Mouse (Mus musculus) Patski (cell line): ENCODE results near the gene Ahdc1. TPM values are rescaled to one million over a fixed set of nuclear protein-coding genes. Genes with fewer than 3 reads are reported as not detected.
A peak's percentile ranks its signal among the peaks of the same experiment; 100 is the strongest.

Experiments
- ATAC-seq: fragments of 100-300 bp; one replicate; pipeline ENCODE4 v1.8.0; 2021
- CTCF ChIA-PET: fragments of 350-600 bp; sonication (Branson Sonifier 250); formaldehyde crosslinking; loops from one replicate; lab custom pipeline; 2022; ENCODE audit warnings: inconsistent platforms; lab: Charles Lee
- POLR2A ChIA-PET: fragments of 350-600 bp; sonication (Branson Sonifier 250); formaldehyde crosslinking; loops from one replicate; lab custom pipeline; 2022; ENCODE audit warnings: antibody characterized with exemption, inconsistent platforms; lab: Charles Lee
- DNase-seq: peaks from one replicate; pipeline ENCODE4 v3.0.0-alpha.2; 2011; ENCODE audit warnings: low read depth, low spot score
- H3K27me3 ChIP-seq: fragments of 371-371 bp; one replicate; pipeline ENCODE4 v1.5.1; 2021
- CTCF ChIP-seq: fragments of 100-300 bp; IDR thresholded peaks from one replicate; pipeline ENCODE4 v1.5.1; 2021
- in situ Hi-C: fragments of 300-500 bp; cut with MboI; formaldehyde crosslinking; loops from 3 replicates; pipeline ENCODE4 v1.11.1; 2018; ENCODE audit warnings: low pct_unique_long_range_greater_than_20kb, mixed read lengths
- polyA plus RNA-seq: library from polyadenylated mRNA; unstranded; gene quantifications from one replicate; pipeline ENCODE4 v1.2.3, GENCODE M21; 2021

The Ahdc1 gene
- polyA plus RNA-seq, 1 experiment from 2014 or later = 25.6 TPM

GRCm38 (mm10) chr4:133070821-133071372, 59.8 kb downstream of the Ahdc1 start:
- in situ Hi-C loops = loop anchor here (5.0 kb wide), 1 partner anchor 56 kb away; no protein-coding TSS in a partner anchor
- no peaks in the 10 kb centered on the region for H3K27me3 ChIP-seq
- DNase-seq (peak; percentile 80), ATAC-seq (peak; percentile 52)
- no peak for TF ChIP-seq CTCF
- POLR2A ChIA-PET = interaction anchor here (0.6 to 1.6 kb wide), 2 partner anchors 57 to 289 kb away, joined by 4 read pairs; no protein-coding TSS in a partner anchor
- CTCF ChIA-PET = no interaction called here

- in situ Hi-C loops = loop anchor here (5.0 kb wide), 1 partner anchor 54 kb away; no protein-coding TSS in a partner anchor
- CTCF ChIA-PET = no interaction called here
Observed at GRCm38 (mm10) chr4:133073192-133073591, 62.1 kb downstream of the Ahdc1 start.

GRCm38 (mm10) chr4:133074070-133074819, 63.2 kb downstream of the Ahdc1 start:
- H3K27me3 ChIP-seq = no peaks in the 10 kb centered on the region
- DNase-seq (no peak), ATAC-seq (no peak)
- ChIA-PET POLR2A (interaction anchor here (1.0 kb wide), 1 partner anchor 117 kb away, joined by 3 read pairs; no protein-coding TSS in a partner anchor), CTCF (no interaction called here)
- TF ChIP-seq CTCF = no peak
- in situ Hi-C loops = loop anchor here (5.0 kb wide), 1 partner anchor 53 kb away; no protein-coding TSS in a partner anchor

More at GRCm38 (mm10) chr4:133073192-133073591, 62.1 kb downstream of the Ahdc1 start:
- POLR2A ChIA-PET = no interaction called here
- no peaks in the 10 kb centered on the region for H3K27me3 ChIP-seq
- TF ChIP-seq CTCF = no peak
- DNase-seq (no peak), ATAC-seq (no peak)

GRCm38 (mm10) chr4:133074894-133075572, 64.0 kb downstream of the Ahdc1 start:
- no peak for TF ChIP-seq CTCF
- POLR2A ChIA-PET = interaction anchor here (1.0 kb wide), 1 partner anchor 116 kb away, joined by 3 read pairs; no protein-coding TSS in a partner anchor
- DNase-seq (no peak), ATAC-seq (no peak)
- in situ Hi-C loops = loop anchor here (5.0 kb wide), 1 partner anchor 52 kb away; no protein-coding TSS in a partner anchor
- H3K27me3 ChIP-seq = no peaks in the 10 kb centered on the region
- CTCF ChIA-PET = no interaction called here

GRCm38 (mm10) chr4:133078947-133079346, 67.9 kb downstream of the Ahdc1 start:
- CTCF ChIA-PET = no interaction called here
- no peak for TF ChIP-seq CTCF
- POLR2A ChIA-PET = no interaction called here
- in situ Hi-C loops = no loop called here
- no peaks in the 10 kb centered on the region for H3K27me3 ChIP-seq
- ATAC-seq = no peak
- DNase-seq = no peak

GRCm38 (mm10) chr4:133079416-133080113, 68.5 kb downstream of the Ahdc1 start:
- CTCF ChIA-PET = no interaction called here
- no peak for DNase-seq
- H3K27me3 ChIP-seq = no peaks in the 10 kb centered on the region
- POLR2A ChIA-PET = no interaction called here
- no peak for ATAC-seq
- in situ Hi-C loops = no loop called here
- TF ChIP-seq CTCF = no peak

GRCm38 (mm10) chr4:133080862-133081261, 69.8 kb downstream of the Ahdc1 start:
- in situ Hi-C loops = no loop called here
- no peak for ATAC-seq
- DNase-seq = no peak
- POLR2A ChIA-PET = no interaction called here
- H3K27me3 ChIP-seq = no peaks in the 10 kb centered on the region
- TF ChIP-seq CTCF = no peak
- CTCF ChIA-PET = no interaction called here

- in situ Hi-C loops = no loop called here
- TF ChIP-seq CTCF = no peak
- POLR2A ChIA-PET = interaction anchor here (0.7 to 1.1 kb wide), 2 partner anchors 14 to 69 kb away, joined by 3 read pairs; no protein-coding TSS in a partner anchor
- CTCF ChIA-PET = interaction anchor here (0.9 to 1.3 kb wide), 2 partner anchors 12 to 119 kb away, joined by 3 read pairs; no protein-coding TSS in a partner anchor
- H3K27me3 ChIP-seq = no peaks in the 10 kb centered on the region
- no peak for DNase-seq
- ATAC-seq = no peak
Observed at GRCm38 (mm10) chr4:133082216-133082773, 71.2 kb downstream of the Ahdc1 start.

GRCm38 (mm10) chr4:133083991-133084861, 73.2 kb downstream of the Ahdc1 start:
- ATAC-seq (peak; percentile 47), DNase-seq (no peak)
- POLR2A ChIA-PET = interaction anchor here (0.6 kb wide), 1 partner anchor 107 kb away, joined by 4 read pairs; no protein-coding TSS in a partner anchor
- CTCF ChIA-PET = no interaction called here
- no peaks in the 10 kb centered on the region for H3K27me3 ChIP-seq
- no peak for TF ChIP-seq CTCF
- in situ Hi-C loops = no loop called here
